Mouse (Mus musculus): Measurements from ENCODE around the gene Aif1.

The Aif1 gene

DNA sequence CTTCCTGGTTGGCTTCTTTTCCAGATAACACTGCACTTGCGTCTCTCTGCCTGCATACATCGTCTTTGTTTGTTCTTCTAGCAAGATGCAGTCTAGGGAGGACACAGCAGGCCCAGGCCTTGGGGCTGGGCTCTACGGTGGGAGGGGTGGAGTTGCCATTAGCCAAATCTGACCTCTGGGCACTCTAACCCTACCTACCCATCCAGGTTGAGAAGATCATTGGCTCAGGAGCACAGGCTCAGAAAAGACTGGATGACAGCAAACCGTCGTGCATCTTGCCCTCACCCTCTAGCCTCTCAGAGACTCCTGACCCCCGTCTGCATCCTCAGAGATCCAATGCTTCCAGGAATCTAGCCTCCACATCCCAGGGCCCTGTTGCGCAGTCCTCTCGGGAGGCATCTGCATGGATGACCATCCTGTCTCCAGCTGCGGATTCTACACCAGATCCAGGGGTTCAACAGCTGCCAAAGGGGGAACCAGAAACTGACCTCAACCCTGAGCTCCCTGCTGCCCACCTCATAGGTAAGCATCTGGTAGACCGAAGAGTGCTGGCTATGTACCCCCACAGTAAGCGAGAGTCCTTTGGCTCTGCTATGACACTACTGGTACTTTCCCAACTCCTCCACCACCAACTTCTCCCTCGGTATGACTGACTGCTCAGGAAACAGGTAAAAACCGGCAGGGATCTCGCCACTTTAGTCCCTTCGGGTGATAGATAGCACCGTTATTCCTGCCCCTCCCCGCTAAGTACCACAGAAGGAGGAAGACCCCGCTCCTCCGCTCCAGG is 19.2 kb upstream of the Aif1 start:
- DNase-seq (ENCODE audit: low spot score in 2 of 2): no peak

DNA sequence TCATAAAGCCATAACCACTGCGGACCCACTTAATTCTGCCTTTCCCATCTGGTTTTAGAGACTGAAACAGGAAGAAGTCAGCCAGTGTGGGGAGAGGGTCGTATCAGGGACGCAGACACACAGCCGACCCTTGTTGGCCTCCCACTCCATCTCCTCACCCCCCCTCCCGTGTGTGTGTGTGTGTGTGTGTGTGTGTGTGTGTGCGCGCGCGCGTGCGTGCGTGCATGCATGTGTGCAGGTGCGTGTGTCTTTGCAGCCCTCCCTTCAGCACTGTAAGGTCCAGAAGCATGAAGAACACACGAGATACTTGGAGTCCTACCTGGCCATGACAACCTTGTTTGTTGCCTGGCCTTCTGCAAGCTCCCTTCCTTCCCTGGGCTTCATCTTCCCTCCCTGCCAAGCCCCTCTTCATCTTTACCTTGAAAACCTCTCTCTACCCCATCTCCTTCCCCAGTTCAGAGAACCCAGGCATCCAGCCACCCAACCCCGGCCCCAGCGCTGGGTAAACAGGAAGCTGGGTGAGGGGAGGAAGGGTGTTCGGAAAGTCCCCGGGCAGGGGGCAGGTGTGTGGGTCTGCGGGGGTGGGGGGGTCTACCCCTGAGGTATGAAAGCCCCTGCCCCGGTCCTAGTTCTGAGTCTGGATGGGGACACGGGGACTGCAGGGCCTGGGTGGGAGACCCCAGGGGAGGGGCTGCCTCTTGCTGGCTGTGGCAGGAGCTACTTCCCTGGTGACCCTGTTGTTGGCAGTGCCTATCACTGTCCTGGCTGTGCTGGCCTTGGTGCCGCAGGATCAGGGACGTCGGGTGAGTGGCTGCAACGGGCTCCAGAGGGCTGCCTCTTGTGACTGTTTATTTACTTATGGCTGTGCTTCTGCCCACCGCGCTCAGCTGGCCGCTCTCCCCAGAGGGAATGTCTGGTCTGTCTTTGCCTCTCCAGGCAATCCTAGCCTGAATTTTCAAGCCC is 18.3 kb upstream of the Aif1 start, which contains the start of gene Ltb:
TSS of gene Ltb (plus strand) at position 559 of the 963 bp plus-strand sequence.
- DNase-seq (ENCODE audit: low spot score in 2 of 2): peak; percentile 66 to 81

DNA sequence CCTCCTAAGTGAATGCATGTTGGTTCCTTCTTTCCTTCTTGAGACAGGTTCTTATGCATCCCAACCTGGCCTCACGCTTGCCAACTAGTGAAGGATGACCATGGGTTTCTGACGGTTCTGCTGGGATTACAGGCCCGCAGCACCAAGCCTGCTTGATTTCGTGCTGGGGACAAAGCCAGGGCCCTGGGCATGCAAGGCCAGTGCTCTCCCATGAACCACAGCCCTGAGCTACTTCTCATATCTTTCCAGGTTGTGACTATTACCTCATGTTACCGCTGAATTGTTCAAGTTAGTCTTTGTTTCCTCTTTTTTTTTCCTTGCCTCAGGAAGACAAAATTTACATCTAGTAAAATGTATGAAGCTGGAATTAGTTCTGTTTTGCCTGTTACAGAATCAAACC is 17.1 kb upstream of the Aif1 start:
- no peak for DNase-seq (ENCODE audit: low spot score in 2 of 2)

DNA sequence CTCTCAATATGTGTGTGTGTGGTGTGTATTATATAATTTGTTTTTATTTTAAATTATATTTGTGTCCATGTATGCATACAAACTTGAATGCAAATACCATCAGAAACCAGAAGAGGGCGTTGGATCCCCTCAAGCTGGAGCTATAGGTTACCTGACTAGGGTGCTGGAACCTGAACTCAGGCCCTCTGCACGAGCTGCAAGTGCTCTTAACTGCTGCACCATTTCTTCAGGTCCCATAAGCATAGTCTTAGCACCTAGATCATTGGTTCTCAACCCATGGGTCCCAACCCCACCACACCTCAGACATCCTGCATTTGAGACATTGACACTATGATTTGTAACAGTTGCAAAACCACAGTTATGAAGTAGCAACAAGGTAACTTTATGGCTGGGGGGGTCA is 15.9 kb upstream of the Aif1 start:
- no peak for DNase-seq (ENCODE audit: low spot score in 2 of 2)

DNA sequence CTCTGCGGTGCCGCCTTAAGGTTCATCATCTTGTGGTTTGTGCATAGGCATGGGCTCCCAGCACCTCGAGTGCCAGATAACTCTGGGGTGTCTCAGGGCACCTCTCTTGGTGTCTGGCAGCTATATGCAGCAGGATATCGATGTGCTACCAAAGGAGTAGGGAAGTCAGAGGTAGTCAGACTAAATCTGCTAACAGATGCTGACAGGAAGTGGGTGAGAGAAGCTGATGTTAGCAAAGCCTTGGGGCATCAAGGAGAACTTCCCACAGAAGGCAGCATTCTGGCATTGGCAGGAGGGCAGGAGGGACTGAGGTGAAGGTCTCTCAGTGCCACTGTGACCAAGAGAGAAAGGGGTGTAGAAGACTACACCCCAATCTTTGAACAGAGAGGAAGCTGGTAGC is 14.2 kb upstream of the Aif1 start:
- peak; percentile 61 to 63 for DNase-seq (ENCODE audit: low spot score in 2 of 2)

DNA sequence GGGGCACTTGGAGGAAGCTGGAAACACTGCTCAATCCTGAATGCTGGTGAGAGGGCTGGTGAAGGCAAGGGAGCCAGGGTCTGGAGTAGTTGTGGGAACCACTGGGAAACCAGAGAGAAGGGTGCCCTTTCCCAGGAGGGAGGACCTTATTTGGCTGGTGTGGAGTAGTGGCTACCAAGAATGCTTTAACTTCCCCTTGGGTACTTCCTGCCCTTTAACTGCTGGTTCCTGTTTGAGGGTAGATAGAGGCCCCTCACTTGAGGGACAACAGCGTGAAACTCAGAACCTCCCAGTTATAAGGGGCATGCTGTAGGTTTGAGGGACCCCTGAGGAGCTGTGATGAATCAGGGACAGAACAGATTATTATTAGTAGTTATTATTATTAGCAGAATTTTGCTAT is 13.3 kb upstream of the Aif1 start:
- no peak for DNase-seq (ENCODE audit: low spot score in 2 of 2)

DNA sequence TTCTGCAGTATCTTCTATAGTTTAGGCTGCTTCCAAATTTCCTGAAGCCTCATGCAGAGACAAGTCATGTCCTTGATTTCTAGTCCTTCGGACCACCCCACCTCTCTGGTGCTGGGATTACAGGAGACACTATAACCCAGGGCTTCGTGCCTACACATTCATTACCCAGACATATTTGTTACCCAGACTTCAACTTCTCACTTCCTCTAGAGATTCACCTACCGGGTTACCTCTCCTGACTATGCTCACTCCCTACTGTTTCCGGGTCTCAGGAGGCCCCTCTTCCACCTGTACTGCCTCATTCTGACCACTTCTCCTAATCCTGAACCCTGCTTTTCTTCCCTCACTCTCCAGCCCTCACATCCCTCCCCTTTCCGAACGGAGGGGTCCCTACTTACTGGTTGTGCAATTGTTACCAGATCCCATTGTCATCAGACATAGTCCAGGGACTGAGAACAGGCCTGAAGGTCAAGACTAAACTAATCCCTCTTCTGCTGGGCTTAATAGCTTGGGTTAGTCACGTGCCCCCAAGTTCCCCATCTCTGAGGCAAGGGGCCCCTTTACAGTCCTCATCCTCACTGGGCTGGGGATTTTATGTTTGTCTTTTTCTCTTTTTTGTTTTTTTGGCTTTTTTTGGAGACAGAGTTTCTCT is 12.2 kb upstream of the Aif1 start, which contains the start of gene Lst1:
TSS of gene Lst1 (minus strand) at position 481 of the 652 bp plus-strand sequence.
- no peak for DNase-seq (ENCODE audit: low spot score in 2 of 2)

DNA sequence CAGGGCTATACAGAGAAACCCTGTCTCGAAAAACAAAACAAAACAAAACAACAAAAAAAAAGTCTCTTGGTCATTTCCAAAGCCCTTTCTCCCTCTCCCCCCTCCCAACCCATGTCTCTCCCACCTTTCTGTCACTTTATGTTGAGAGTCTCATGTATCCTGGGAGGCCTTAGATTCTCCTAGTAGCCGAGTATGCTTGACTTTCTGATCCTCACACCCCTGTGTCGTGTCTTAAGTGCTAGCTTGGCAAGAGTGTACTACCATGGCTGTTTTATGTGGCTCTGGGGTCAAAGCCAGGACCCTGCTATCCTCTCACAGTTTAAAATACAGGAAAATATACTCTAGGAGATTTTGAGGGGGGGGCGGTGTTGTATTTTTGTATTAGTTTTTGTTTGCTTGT is 11.5 kb upstream of the Aif1 start:
- no peak for DNase-seq (ENCODE audit: low spot score in 2 of 2)

DNA sequence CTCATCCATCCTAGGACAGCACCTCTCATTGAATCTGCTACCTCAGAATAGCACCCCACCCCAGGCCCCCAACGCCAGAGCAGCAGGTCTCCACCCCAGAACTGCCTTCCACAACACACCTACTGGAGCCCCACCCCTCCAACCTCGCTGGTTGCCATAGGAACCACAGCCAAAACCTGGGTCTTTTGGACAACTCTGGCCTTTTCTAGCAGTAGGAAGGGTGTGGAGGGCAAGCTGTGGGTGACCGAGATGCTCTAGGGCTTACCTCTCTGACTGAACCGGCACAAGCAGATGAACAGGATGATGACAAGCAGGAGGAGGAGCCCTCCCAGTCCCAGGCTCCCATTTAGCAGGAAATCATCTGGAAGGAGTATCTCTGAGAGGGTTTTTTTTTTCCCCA is 10.8 kb upstream of the Aif1 start:
- peak; percentile 63 to 73 for DNase-seq (ENCODE audit: low spot score in 2 of 2)

DNA sequence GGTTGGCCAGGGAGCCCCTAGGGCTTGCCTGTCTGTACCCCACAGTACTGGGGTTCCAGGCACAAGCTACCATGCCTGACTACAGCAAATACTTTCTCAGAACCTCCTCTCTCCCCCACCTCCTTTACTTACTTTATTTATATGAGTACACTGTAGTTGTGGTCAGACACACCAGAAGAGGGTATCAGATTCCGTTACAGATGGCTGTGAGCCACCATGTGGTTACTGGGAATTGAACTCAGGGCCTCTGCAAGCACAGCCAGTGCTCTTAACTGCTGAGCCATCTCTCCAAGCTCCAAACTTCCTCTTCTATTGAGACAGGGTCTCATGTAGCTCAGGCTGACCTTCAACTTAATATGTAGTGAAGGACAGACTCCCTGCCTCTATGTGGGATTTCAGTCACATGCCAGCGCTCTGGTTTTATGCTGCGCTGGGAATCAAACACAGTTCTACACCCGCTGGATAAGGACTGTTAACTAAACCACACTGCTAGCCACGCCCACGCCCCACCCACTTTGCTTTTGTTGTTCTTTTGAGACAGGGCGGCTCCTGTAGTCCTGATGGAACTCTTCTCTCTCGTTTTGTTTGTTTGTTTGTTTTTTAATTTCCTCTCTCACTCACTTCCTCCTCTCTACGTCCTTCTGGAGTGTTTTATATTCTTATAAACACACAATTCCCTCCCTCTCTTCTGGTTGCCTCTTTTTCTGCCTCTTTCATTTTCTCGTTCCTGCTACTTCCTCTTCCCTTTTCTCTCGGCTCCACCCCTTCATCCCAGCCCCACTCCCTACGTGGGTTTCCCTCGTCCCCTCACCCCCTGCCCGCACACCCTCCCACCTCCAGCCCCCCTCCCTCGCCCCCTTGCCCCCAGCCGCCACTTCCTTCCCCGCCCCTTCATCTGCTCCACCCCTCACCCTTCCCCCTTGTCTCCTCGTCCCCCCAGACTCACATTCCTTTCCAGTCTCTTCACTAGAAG is 10.1 kb upstream of the Aif1 start:
- DNase-seq (ENCODE audit: low spot score in 2 of 2): peak; percentile 74 to 81

DNA sequence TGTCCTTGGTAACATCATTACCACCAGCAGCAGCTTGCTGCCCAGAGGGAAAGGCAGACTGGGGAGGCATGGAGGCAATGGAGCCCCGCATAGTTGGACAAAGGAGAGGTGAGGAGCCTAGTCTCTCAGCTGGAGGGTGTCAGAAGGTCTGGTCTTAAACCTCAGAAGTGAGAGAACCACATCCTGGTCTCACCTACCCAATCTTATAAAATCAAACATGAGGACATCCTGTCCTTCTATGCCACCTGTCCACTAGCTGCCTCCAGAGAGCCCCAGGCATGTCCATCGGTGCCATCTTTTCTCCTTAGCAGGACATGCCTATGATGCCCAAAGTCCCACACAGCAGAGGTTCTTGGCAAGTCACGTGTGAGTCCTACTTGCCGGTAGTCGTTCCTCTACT is 4.2 kb upstream of the Aif1 start:
- DNase-seq (ENCODE audit: low spot score in 2 of 2): peak; percentile 49 to 69

DNA sequence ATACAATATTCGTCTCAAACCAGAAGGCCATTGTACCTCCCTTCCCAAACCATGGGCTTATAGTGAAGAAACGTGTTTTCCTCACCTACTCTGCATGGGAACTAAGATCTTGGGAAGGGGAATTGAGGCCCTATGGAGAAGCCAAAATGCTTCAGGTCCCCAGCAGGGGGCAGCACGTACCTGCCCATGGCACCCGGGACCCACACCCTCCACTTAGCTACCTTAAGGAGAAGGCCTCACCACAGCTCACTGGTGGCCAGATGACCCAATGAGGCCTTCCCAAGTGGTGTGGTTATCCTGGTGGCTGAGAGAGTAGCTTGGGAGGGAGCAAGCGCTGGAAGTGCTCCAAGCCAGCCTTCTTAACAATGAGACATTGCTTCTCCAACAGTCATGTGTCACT is 2.7 kb upstream of the Aif1 start:
- DNase-seq (ENCODE audit: low spot score in 2 of 2): peak; percentile 70 to 79

DNA sequence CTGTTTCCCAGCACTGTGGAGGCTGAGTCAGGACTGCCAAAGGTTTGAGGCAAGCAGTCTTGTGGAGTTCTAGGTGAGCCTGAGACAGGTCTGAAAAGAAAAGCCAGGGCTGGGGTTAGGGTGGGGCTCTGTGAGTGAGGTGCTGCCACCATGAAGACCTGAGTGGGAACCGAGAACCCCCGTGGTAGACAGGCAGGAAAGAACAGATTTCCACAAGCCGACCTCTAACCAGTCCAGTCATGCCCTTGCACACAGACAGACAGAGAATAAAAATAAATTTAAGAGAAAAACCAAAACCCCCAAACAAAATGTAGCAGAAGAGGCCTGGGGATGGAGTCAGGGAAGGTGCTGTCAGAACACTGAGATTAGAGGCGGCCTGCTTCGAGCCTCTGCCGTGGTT is 486 bp downstream of the Aif1 start:
- no peak for DNase-seq (ENCODE audit: low spot score in 2 of 2)

DNA sequence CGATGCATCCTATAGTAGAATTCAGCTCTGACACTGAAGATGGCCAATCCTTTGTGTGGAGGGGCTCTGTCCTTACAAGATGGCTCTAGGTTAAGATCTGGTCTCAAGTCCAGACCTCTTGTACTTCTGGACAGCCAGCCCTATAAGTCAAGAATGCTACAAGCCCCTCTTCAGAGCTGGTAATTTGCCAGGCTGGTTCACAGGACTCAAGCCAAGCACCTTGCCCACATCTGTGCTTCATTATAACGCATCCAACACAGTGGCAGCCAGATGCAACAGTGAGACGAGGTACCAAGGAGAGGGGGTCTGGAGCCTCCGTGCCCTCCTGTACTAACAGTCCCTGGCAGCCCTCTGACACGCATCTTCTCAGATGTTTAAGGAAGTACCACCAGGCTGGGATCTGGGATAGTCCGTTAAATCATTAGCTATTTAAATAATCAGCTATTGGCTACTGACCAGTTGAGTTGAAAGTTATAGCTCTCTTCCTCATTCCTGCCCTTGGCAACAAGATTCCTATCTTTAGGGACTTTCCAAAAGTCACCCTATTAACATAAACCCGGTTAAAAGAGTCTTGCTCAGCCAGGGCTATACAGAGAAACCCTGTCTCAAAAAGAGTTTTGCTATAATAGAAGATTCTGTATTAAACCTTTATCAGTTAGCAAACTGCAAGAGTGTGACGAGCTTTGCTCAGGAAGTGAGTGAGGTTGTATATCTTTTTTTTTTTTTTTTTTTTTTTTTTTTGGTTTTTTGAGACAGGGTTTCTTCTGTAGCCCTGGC is 1.5 kb downstream of the Aif1 start:
- no peak for DNase-seq (ENCODE audit: low spot score in 2 of 2)

DNA sequence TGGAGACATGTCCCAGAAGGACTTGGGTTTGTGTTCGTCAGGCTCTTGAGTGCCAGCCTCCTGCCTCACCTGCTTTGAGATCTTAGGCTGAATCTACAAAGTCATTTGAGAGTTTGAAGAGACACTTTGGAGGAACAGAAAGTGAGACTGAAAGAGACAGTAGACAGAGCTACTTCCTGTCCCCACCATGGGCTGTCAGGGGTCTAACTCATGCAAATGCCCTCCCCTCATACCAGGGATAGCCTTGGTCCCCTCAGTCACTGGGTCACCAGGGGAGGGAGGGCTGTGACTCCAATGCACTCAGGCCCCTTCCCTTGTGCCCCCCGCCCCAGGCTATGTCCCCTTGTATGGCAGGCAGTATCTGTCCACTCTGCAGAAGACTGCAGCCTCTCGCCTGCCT is 2.5 kb downstream of the Aif1 start:
- peak in 1 of 2 experiments; percentile 65 for DNase-seq (ENCODE audit: low spot score in 2 of 2)

DNA sequence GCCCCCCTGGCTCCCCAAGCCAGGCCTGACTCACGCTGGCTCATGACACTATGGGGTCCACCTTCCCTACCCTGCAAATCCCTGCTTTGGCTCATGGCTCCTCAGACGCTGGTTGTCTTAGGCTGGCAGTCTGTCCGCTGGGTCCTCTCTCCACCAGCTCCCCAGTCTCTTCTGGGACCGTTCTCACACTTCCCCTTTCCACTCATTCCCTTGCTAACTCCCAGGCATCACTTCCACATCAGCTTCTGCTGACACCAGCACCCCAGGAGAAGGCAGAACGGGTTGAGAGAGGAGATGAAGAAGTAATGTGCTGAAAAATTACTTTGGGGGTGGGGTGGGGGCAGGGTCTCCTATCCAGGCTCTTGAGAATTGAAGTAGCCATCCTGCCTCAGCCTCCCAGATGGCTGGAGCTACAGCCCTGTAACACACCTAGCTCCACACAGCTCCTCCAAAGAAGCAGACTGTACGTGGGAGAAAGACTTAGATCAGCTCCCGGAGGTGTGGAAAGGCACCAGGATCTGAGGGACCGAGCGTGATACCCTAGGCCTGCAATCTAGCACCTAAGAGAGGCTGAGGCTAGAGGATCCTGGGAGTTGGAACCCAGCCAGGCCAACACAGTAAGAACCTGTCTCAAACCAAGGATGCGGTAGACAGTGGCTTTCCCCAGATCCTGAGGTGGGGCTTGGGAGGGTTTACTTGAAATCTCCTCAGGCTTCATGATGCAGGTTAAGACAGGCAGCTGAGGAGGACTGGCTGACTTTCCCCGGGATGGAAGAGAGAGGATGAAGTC is 3.2 kb downstream of the Aif1 start:
- no peak for DNase-seq (ENCODE audit: low spot score in 2 of 2)

DNA sequence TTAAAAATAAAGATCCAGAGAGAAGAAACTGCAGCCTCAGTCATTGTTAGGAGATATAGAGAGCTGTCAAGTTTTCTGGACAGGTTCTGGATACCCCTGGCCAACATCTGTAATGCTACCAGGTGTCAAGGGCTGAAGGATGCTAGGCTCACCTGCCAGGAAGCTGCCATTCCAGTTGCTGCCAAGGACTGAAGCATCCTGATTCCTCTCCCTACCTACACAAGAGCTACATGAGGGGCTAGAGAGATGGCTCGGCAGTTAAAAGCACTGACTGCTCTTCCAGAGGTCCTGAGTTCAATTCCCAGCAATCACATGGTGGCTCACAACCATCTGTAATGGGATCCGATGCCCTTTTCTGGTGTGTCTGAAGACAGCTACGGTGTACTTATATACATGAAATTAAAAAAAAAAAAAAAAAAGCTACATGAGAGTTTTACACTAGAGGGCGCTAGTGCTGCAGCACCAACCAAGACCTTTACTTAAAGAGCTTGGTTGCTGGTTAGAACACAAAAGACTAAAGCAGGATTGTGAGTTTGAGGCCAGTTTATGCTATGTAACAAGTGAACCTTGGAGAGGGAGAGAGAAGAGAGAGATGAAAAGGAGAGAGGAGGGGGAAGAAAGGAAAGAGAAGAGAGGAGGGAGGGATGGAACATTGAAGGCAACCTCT is 7.2 kb downstream of the Aif1 start:
- DNase-seq (ENCODE audit: low spot score in 2 of 2): peak in 1 of 2 experiments; percentile 52

DNA sequence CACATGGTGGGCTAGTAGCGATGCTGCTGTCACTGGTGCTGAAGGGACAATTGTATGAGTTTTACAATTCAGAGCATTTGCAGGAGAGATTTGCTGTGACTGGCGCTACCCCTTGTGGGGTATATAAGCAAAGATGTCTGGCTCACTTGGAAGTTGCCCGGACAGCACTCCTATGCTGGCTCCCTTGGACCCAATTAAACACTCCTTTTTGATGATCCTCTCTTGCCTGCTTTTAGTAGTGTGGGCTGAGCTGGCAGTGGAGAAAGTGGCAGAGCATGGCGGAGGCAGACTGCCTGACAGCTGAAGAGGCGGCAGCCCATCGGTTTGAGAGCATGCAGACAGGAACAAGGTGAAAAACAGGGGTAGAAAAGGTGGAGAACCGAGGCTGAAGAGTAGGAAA is 8.1 kb downstream of the Aif1 start:
- no peak for DNase-seq (ENCODE audit: low spot score in 2 of 2)

Measured in natural killer cell, adult 2 months (primary cell).